Comparison of ENCODE assay signal across 9 mouse cellular contexts in the genomic region with DNA sequence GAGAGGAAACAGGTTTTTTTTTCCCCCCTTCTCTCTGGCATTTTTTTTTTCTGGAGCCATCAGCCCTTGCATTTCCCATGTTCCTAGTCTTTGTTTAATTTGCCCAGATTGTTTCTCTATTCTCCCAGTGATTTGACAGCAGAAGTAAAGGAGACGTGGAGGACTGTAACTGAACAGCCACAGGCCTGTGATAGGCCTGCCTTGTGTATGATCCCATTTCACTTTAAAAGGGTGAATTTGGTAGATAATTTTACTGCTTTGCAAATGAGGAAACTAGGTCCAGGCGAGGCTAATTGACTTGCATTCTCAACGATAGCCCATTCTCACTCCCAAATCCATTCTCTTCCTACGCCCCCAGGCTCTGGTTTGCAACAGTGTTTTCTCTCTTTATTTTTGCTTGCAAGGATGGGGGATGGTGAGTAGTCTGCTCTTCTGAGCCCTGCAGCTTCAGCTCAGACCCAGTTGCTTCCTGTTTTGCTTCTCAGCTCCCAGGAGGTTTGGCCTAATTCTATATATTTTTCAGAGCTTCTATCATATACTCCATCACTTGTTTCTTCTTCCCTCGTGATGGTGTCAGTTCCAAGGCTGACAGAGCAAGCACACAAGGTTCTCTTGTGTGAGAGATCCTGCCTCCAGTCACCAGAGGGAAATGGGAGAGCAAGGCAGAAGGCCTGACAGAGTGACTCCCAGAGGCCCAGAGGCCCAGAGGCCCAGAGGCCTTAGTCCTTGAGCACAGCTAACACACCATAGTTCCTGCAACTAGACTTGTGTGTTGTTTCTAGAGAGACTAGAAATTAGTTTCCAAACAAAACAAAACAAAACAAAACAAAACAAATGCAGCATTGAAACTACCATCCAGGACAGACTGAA.
DNase-seq lines count a peak whose midpoint lies in the region; ATAC-seq and TF ChIP-seq lines count a peak whose summit lies in the region.
"Had no signal": no experiment of that assay in that cellular context is flagged by ENCODE, and none has a peak within 500 bp of the region (broad histone marks: within the 10 kb centered on the region; RNA-seq: fewer than 3 reads in every experiment).

No protein-coding gene starts in this region.

- H3K9ac ChIP-seq in kidney, embryonic 16.5 days (replicated peaks; ENCODE audit: low read length), result no peak overlapping the region
- no peak overlapping the region for H3K9ac ChIP-seq in forebrain, embryonic 15.5 days (replicated peaks)
- H3K9ac ChIP-seq in liver, postnatal 0 days (replicated peaks), result no peak overlapping the region
- H3K9ac ChIP-seq: liver, embryonic 13.5 days had no signal

- H3K36me3 ChIP-seq in kidney, embryonic 16.5 days (ENCODE audit: insufficient read depth, low read length), result no peaks in the 10 kb centered on the region
- H3K36me3 ChIP-seq in forebrain, embryonic 15.5 days, result no peaks in the 10 kb centered on the region
- no peaks in the 10 kb centered on the region for H3K36me3 ChIP-seq in liver, postnatal 0 days (replicated peaks; ENCODE audit: insufficient read depth, low read length)
- H3K36me3 ChIP-seq: liver, embryonic 13.5 days had no signal

- H3K9me3 ChIP-seq in kidney, embryonic 16.5 days (ENCODE audit: low read length), result no peaks in the 10 kb centered on the region
- no peaks in the 10 kb centered on the region for H3K9me3 ChIP-seq in forebrain, embryonic 15.5 days
- no peaks in the 10 kb centered on the region for H3K9me3 ChIP-seq in liver, postnatal 0 days (ENCODE audit: low read length)
- H3K9me3 ChIP-seq: liver, embryonic 13.5 days had no signal

- no peak overlapping the region for H3K4me3 ChIP-seq in kidney, embryonic 16.5 days (ENCODE audit: low read length)
- H3K4me3 ChIP-seq in forebrain, embryonic 15.5 days, result no peak overlapping the region
- H3K4me3 ChIP-seq in liver, postnatal 0 days (ENCODE audit: low read depth, low read length), result no peak overlapping the region
- H3K4me3 ChIP-seq: liver, embryonic 13.5 days had no signal

- TF ChIP-seq CTCF in liver, postnatal 0 days (IDR thresholded peaks at IDR 0.05; ENCODE audit: low read depth), result no peak

- peaks cover 7% of the 10 kb centered on the region; the same call in 1 of the 2 replicates for H3K4me1 ChIP-seq in kidney, embryonic 16.5 days (ENCODE audit: insufficient read depth, low read length)
- peaks cover 24% of the 10 kb centered on the region for H3K4me1 ChIP-seq in forebrain, embryonic 15.5 days
- peaks cover 4% of the 10 kb centered on the region; the same call in 1 of the 2 replicates for H3K4me1 ChIP-seq in liver, postnatal 0 days (ENCODE audit: insufficient read depth)

- TF ChIP-seq EP300 in liver, postnatal 0 days (IDR thresholded peaks at IDR 0.05; ENCODE audit: low read depth), result no peak

- no peaks in the 10 kb centered on the region for H3K27me3 ChIP-seq in kidney, embryonic 16.5 days (ENCODE audit: insufficient read depth, low read length)
- no peaks in the 10 kb centered on the region for H3K27me3 ChIP-seq in forebrain, embryonic 15.5 days
- H3K27me3 ChIP-seq in liver, postnatal 0 days (ENCODE audit: insufficient read depth, low read length), result no peaks in the 10 kb centered on the region
- H3K27me3 ChIP-seq: liver, embryonic 13.5 days had no signal

- 26% methylated on average over 5 of the region's 5 CpGs for WGBS in kidney, embryonic 16.5 days
- 17% methylated on average over 5 of the region's 5 CpGs for WGBS in forebrain, embryonic 15.5 days
- WGBS in liver, postnatal 0 days (ENCODE audit: insufficient replicate concordance), result 40% methylated on average over 5 of the region's 5 CpGs

- H3K27ac ChIP-seq in kidney, embryonic 16.5 days (ENCODE audit: low read length), result peak overlapping the region; percentile 22; the same call in 1 of the 2 replicates
- peak overlapping the region; percentile 28 for H3K27ac ChIP-seq in forebrain, embryonic 15.5 days (replicated peaks)
- no peak overlapping the region; the same call in none of the 2 replicates for H3K27ac ChIP-seq in liver, postnatal 0 days (ENCODE audit: low read depth)
- H3K27ac ChIP-seq: liver, embryonic 13.5 days had no signal

- no peak overlapping the region for H3K4me2 ChIP-seq in kidney, embryonic 16.5 days (replicated peaks; ENCODE audit: low read depth, low read length)
- no peak overlapping the region for H3K4me2 ChIP-seq in forebrain, embryonic 15.5 days (replicated peaks)
- H3K4me2 ChIP-seq in liver, postnatal 0 days (ENCODE audit: low read depth, low read length), result no peak overlapping the region
- H3K4me2 ChIP-seq: liver, embryonic 13.5 days had no signal

- no peak for ATAC-seq in kidney, embryonic 16.5 days (ENCODE audit: low FRiP score, low TSS enrichment)
- peak; percentile 39; the same call in 1 of the 2 replicates for ATAC-seq in forebrain, embryonic 15.5 days (replicated peaks)
- ATAC-seq in liver, postnatal 0 days, result peak; percentile 31; the same call in 1 of the 2 replicates

- DNase-seq in kidney, postnatal 25 days, result no peak
- peak; percentile 29 for DNase-seq in ZHBTc4 (ENCODE audit: low read depth, low spot score)
- no peak for DNase-seq in liver, postnatal 0 days
- no peak for DNase-seq in ovary, postnatal 14 days (ENCODE audit: low spot score)
- DNase-seq in layer of hippocampus, postnatal 10 days (ENCODE audit: low spot score in 2 of 2), result no peak
- no peak for DNase-seq in spleen, adult 12 weeks (ENCODE audit: low spot score)
- DNase-seq: liver, embryonic 13.5 days had no signal
